Mouse (Mus musculus): ENCODE measurements around the gene Mtcl1. TPM values are rescaled to one million over a fixed set of nuclear protein-coding genes. Genes with fewer than 3 reads are reported as not detected.

Gene Mtcl1
- polyA plus RNA-seq, 1 experiment from 2014 or later, result 14.3 TPM

DNA sequence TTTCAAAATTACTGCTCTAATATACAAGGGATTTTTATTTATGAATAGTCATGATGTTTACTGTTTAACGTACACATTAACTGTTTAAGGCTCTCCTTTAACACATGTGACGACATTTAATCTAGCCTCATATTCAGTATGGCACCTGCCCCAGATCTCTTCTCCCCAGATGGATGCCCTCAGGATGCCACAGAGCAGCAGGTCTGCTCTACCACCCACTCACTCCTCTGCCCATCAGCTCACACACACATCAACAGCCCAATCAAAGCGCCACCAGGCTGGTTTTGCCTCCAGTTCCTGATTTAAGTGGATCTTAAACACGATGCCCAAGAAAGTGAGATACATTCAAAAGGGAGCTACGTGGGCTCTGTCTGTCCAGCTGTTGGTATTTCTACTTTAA lies 41.1 kb downstream of the Mtcl1 start:
- no peak for DNase-seq

GRCm38 (mm10) chr17:66407833-66408232 lies 41.7 kb downstream of the Mtcl1 start:
- Histone ChIP-seq H3K27me3 (ENCODE audit: insufficient read depth, low read length) (no peaks in the 10 kb centered on the region), H3K36me3 (ENCODE audit: insufficient read depth) (no peaks in the 10 kb centered on the region), H3K4me3 (ENCODE audit: low read depth, low read length) (no peak overlapping the region), H3K4me2 (no peak overlapping the region), H3K27ac (ENCODE audit: low read depth) (no peak overlapping the region), H3K9me3 (ENCODE audit: low read depth, low read length) (no peaks in the 10 kb centered on the region), H3K9ac (no peak overlapping the region), H3K4me1 (ENCODE audit: insufficient read depth) (peaks cover 40% of the 10 kb centered on the region)
- DNase-seq (peak; percentile 56), ATAC-seq (ENCODE audit: insufficient read depth) (no peak)
- no peak for TF ChIP-seq CTCF (IDR thresholded peaks at IDR 0.05; ENCODE audit: low read depth)
- 56% methylated on average over 8 of the region's 8 CpGs for WGBS

More for the DNA sequence above, 41.1 kb downstream of the Mtcl1 start:
- WGBS, result 85% methylated on average over 5 of the region's 5 CpGs
- Histone ChIP-seq H3K9me3 (ENCODE audit: low read depth, low read length) (no peaks in the 10 kb centered on the region), H3K4me2 (no peak overlapping the region), H3K4me3 (ENCODE audit: low read depth, low read length) (no peak overlapping the region), H3K4me1 (ENCODE audit: insufficient read depth) (peaks cover 37% of the 10 kb centered on the region), H3K27ac (ENCODE audit: low read depth) (peak overlapping the region; percentile 36; the same call in 1 of the 2 replicates), H3K27me3 (ENCODE audit: insufficient read depth, low read length) (no peaks in the 10 kb centered on the region), H3K9ac (no peak overlapping the region), H3K36me3 (ENCODE audit: insufficient read depth) (no peaks in the 10 kb centered on the region)
- no peak for TF ChIP-seq CTCF (IDR thresholded peaks at IDR 0.05; ENCODE audit: low read depth)
- no peak for ATAC-seq (ENCODE audit: insufficient read depth)

GRCm38 (mm10) chr17:66405601-66406000 lies 43.9 kb downstream of the Mtcl1 start:
- Histone ChIP-seq H3K9me3 (ENCODE audit: low read depth, low read length) (no peaks in the 10 kb centered on the region), H3K27ac (ENCODE audit: low read depth) (peak overlapping the region; percentile 94), H3K9ac (no peak overlapping the region), H3K36me3 (ENCODE audit: insufficient read depth) (no peaks in the 10 kb centered on the region), H3K27me3 (ENCODE audit: insufficient read depth, low read length) (no peaks in the 10 kb centered on the region), H3K4me1 (ENCODE audit: insufficient read depth) (peaks cover 30% of the 10 kb centered on the region), H3K4me3 (ENCODE audit: low read depth, low read length) (0 out of 2 replicates have a peak overlapping the region, but pooled peaks have one; percentile 3), H3K4me2 (peak overlapping the region; percentile 52)
- ATAC-seq (ENCODE audit: insufficient read depth) (no peak), DNase-seq (no peak)
- 32% methylated on average over 7 of the region's 7 CpGs for WGBS
- TF ChIP-seq CTCF (IDR thresholded peaks at IDR 0.05; ENCODE audit: low read depth), result no peak

DNA sequence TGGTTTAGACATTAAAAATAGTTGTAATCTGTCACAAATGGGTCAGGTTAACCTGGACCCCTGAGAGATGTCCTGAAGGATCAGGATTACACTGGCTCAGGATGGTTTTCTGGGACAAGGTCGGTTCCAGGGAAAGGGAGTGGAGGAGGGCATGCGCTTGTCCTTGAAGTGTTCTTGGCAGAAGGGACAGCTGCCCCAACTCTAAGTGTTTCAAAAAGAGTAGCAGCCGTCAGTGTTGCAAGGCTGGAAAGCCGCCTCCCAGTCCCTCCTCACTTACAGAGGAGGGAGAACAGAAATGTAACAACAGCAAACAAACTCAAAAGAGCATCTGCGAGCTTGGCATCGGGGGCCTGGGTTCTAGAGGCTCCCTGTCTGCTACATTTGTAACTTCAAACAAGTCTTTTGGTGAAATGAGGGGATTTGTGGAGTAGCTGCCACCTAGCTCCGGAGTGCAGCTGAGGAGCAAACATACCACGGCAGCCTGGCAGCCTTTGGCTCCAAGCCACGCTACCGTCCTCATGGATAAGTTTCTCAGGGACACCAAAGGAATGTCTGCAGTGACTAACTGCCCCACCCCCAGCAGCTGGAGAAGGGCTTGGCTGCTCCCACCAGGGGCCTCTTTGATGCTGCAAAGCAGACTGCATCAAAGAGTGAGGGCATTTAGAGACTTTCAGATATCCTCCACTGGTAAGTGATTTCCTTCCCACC lies 44.5 kb downstream of the Mtcl1 start:
- 8% methylated on average over 10 of the region's 10 CpGs for WGBS
- Histone ChIP-seq H3K9me3 (ENCODE audit: low read depth, low read length) (no peaks in the 10 kb centered on the region), H3K27me3 (ENCODE audit: insufficient read depth, low read length) (no peaks in the 10 kb centered on the region), H3K4me3 (ENCODE audit: low read depth, low read length) (0 out of 2 replicates have a peak overlapping the region, but pooled peaks have one; percentile 3), H3K9ac (no peak overlapping the region), H3K4me2 (peak overlapping the region; percentile 52), H3K27ac (ENCODE audit: low read depth) (peak overlapping the region; percentile 94), H3K36me3 (ENCODE audit: insufficient read depth) (no peaks in the 10 kb centered on the region), H3K4me1 (ENCODE audit: insufficient read depth) (peaks cover 30% of the 10 kb centered on the region)
- ATAC-seq (ENCODE audit: insufficient read depth) (peak; percentile 80), DNase-seq (peak; percentile 89)
- 0 out of 2 replicates have a peak, but pooled peaks have one; percentile 20 for TF ChIP-seq CTCF (IDR thresholded peaks at IDR 0.05; ENCODE audit: low read depth)

DNA sequence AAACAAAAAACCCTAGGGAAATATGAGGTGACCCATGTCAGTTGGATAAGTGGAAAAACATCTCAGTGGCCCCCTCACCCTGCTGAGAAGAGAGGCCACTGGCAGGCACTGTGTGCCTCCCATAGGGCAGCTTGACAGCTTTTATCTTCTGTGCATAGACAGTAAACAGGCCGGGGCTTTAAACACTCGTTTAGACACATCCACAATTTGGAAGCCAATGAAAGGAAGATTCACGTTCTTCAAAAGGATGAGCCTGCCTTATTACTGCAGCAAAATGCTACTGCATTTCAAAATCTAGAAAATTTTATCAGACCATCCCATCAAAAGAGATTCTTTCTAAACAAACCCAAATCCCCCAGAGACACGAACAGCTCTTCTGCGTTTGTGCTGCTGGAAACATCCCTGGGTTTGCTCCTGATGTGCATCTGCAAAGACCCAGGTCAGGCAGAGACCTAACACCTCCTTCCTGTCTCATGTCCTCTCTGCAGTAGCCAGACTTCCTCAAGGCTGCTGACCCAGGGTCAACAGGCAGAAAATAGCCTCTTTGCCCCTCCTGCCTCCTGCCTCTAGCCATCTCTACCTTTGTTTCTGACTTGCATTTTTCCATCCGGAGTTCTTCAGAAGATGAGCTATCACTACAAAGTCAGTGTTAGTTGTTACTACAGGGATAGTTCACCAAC lies 46.6 kb downstream of the Mtcl1 start:
- no peaks in the 10 kb centered on the region for H3K9me3 ChIP-seq (ENCODE audit: low read depth, low read length)
- H3K36me3 ChIP-seq (ENCODE audit: insufficient read depth), result 0 out of 2 replicates have a peak, but pooled peaks cover under 1% of the 10 kb centered on the region
- H3K4me3 ChIP-seq (ENCODE audit: low read depth, low read length), result no peak overlapping the region
- DNase-seq (no peak), ATAC-seq (ENCODE audit: insufficient read depth) (no peak)
- no peak for TF ChIP-seq CTCF (IDR thresholded peaks at IDR 0.05; ENCODE audit: low read depth)
- H3K27ac ChIP-seq (ENCODE audit: low read depth), result 0 out of 2 replicates have a peak overlapping the region, but pooled peaks have one; percentile 11
- H3K9ac ChIP-seq, result no peak overlapping the region
- H3K4me2 ChIP-seq, result no peak overlapping the region
- peaks cover 26% of the 10 kb centered on the region for H3K4me1 ChIP-seq (ENCODE audit: insufficient read depth)
- 22% methylated on average over 6 of the region's 6 CpGs for WGBS
- H3K27me3 ChIP-seq (ENCODE audit: insufficient read depth, low read length), result no peaks in the 10 kb centered on the region

DNA sequence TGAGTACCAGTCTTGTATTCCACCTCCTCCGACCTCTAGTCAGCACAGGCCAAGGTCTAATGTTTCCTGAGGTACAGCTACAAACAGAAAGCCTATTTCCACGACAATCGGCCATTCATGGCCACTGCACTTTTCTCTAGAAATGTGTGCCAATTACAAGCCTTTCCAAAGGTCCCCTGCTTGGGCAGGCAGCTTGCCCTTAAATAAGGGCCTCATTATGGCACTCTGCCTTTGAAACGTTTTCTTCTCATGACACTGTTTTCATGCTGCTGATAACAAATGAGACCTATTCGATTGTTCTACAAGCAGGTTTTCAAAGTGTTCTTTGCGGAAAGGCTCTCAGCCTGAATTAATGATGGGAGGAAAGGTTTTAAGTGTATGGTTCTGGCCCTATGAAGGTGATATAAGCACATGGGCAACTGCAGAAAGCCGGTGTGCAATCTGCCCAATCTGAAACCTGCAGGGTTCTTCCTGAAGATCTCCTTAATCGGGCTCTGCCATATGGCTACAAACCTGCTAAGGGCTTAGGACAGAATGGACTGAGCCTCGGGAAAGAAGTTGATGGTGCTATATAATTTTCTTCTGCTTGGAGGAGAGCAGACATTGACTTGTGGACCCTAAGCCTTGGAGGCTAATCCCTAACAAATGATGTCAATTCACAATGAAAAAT lies 47.8 kb downstream of the Mtcl1 start:
- Histone ChIP-seq H3K9me3 (ENCODE audit: low read depth, low read length) (no peaks in the 10 kb centered on the region), H3K4me2 (no peak overlapping the region), H3K4me3 (ENCODE audit: low read depth, low read length) (no peak overlapping the region), H3K9ac (no peak overlapping the region), H3K36me3 (ENCODE audit: insufficient read depth) (0 out of 2 replicates have a peak, but pooled peaks cover 2% of the 10 kb centered on the region), H3K27ac (ENCODE audit: low read depth) (no peak overlapping the region), H3K27me3 (ENCODE audit: insufficient read depth, low read length) (no peaks in the 10 kb centered on the region), H3K4me1 (ENCODE audit: insufficient read depth) (peaks cover 21% of the 10 kb centered on the region)
- DNase-seq (no peak), ATAC-seq (ENCODE audit: insufficient read depth) (no peak)
- no peak for TF ChIP-seq CTCF (IDR thresholded peaks at IDR 0.05; ENCODE audit: low read depth)
- WGBS, result 56% methylated on average over 9 of the region's 9 CpGs

Data from lung, embryonic 14.5 days (tissue).